Mouse (Mus musculus) monocyte, adult 2 months (primary cell): ENCODE measurements at regions not wholly inside any gene's neighbourhood (a gene's known extent, or its start where the extent isn't known, plus 50 kb on each side); places are given as distances from the start of the nearest gene placed in this dataset.

Experiments used
- DNase-seq, 2 experiments: peaks; one replicate each; pipeline ENCODE4 v3.0.0; 2022; ENCODE audit warnings: low spot score in 2 of 2, low read depth in 1 of 2

DNA sequence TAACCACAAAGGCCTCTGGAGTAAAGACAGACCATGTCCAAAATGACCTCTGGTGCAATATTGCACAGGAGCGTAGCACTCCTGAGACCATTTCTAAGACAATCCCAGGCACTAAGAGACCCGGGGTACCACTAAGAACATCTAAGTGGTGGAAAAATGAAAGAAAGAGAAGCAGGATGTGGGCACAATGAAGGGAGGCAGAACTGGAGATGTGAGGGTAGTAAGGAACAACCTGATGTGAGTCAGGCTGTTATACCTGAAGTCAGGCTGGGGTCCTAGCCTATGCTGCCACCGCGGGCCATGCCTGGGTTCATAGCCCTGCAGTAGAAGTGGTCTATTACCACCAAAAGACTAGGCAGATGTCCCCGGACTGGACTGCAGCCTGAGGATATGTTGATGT is 1051.4 kb downstream of the Gsdmc2 start:
- DNase-seq, result no peak

- no peak for DNase-seq
These were observed 1052.9 kb downstream of the Gsdmc2 start for GRCm38 (mm10) chr15:62792084-62792483.

DNA sequence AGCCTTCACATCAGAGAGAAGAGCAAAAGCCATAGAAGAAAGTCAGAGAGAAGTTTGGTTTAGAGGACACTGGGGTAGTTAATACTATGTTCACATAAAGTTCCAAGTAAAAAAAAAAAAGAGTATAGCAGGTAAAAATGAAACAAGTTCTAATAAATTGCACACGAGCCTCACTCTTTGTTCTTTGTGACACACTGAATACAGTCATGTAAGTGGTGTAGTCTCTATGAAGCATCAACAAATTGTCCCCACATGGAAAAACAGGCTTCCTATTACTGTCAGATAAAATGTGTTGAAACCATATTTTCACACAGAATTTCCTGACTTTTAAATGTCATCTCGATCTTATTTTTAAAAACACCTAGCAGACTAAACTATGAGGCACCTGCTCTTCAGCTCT is 1057.2 kb downstream of the Gsdmc2 start:
- no peak for DNase-seq

GRCm38 (mm10) chr15:62786315-62786714 is 1058.7 kb downstream of the Gsdmc2 start:
- DNase-seq, result no peak

DNA sequence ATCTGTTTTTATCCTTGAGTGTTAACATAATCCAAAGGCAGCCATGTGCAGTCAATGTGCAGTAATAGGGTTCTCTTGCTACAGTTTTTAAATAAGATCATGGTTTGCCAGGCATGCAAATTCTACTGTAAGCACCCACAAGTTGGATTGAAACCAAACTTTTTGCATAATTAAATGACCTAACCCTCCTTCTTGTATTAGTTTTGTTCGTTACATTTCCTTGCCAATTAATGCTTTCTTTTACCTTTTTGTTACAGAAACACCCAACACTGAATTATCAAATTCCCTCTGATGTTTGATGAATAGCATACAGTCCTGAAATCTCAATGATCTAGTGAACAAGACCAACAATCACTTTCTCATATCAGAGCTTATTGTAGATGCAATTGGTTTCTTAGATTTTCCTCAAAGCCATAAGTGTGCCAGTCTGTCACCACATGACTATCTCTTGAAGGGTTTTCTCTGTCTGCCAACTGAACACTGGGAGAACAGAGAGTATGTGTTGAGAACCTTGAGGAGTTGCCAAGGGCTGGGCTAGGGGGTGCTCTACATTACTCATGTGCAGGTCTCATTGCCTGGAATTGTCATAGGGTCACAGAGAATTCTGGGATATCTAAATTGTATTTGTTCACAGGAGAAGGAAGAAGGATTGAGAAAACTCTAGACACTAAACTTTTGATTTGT is 1060.4 kb downstream of the Gsdmc2 start:
- no peak for DNase-seq

DNA sequence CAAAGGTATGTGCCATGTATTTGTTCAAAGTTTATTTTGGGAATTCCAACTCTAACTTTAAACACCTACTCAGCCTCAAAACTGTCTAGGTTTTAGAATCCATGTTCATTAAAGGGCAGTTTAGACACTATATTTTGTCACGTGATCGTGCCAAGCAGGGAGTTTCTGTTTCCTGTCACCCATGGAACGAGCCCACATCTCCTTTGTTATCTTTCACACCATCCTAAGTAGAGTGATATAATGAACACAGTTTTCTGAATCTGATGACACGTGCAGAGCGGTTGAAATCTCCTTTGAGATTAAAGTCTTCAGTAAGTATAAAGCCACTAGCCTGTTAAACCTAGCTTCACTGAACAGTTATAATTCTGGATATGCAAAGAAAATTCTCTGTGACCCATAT is 1066.1 kb downstream of the Gsdmc2 start:
- no peak for DNase-seq

GRCm38 (mm10) chr15:62752686-62753085 is 1092.3 kb downstream of the Gsdmc2 start:
- DNase-seq, result no peak

GRCm38 (mm10) chr15:62743879-62744278 is 1101.1 kb downstream of the Gsdmc2 start:
- no peak for DNase-seq

- no peak for DNase-seq
These were observed 1104.2 kb downstream of the Gsdmc2 start for GRCm38 (mm10) chr15:62740746-62741145.

- DNase-seq, result no peak
These were observed 1109.6 kb downstream of the Gsdmc2 start for GRCm38 (mm10) chr15:62735334-62735733.

DNA sequence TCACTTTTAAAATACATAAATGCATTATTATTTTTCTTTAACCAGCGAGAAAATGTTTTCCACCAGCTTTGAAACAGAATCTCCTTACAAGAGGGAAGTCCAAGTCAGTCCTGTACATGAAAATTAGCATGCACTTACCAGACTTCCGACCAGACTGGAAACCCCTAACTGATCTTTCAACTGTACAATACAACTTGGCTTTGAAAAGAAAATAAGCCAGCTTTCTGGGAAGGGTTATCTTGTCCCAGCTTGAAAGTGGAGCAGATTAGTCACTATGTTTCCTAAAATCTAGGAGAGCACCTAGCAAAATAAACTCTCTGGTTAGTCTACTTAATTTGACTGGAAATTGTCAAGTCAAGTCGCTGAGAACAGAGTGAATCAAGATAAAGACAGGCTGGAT is 1110.1 kb downstream of the Gsdmc2 start:
- no peak for DNase-seq

- no peak for DNase-seq
These were observed 1114.5 kb downstream of the Gsdmc2 start for GRCm38 (mm10) chr15:62730524-62730923.

DNA sequence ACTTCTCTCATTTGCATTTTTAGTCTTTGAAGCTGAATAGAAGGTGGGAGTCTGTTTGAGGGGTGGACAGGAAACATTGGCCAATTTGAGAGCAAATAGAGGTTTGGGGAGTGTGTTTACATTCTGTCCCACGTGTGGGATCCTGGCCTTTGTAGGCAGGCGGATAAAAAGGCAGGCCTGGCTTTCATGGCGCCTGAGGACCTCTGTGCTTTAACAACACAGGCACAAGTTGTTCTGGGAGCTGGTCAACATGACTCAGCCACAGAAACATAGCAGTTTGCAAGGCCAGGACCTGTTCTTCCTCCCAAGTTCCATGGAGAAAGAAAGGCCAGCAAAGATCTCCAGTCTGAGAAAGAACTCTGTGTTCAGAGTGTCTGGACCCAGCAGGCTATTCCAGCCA is 1130.7 kb downstream of the Gsdmc2 start:
- no peak for DNase-seq

- DNase-seq, result no peak
These were observed 1132.3 kb downstream of the Gsdmc2 start for GRCm38 (mm10) chr15:62712543-62713131.

- DNase-seq, result no peak
These were observed 1132.9 kb downstream of the Gsdmc2 start for GRCm38 (mm10) chr15:62712060-62712542.

GRCm38 (mm10) chr15:62709546-62709945 is 1135.4 kb downstream of the Gsdmc2 start:
- DNase-seq, result no peak

DNA sequence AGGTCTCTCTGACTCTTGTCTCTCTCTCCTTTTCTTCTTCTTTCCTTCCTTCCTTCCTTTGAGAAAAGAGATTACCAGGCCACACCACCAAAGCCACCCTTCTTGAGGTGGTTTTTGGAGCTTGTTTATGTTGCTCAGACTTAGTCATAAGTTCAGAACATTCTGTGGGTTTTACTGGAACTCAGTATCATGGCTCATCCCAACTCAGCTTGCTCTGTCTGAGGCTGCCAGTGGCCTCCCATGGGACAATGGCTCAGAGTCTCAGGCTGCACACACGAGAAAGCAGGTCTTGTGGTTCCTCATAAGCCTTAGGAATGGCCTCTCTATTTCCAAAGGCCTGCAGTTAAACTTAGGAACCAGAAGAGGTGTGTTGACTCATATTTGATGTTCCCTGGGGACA is 1146.4 kb downstream of the Gsdmc2 start:
- no peak for DNase-seq

DNA sequence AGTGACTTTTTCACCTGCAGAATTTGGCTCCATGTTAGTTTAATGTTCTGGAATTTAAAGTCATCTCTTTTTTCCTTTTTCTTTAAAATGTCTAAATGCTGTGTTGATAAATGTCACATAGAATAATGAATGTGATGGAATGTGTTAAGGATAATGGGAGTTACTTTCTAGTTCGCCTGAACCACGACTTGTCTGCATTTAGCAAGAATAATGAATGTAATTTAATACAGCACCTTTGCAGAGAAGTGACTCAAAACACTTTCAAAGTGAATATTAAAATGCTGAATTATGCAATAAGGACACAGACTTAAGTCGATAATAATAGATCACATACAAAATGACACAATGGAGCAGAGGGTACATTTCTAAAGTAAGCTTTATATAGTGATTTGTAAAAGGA is 1150.2 kb downstream of the Gsdmc2 start:
- no peak for DNase-seq

- no peak for DNase-seq
These were observed 1151.3 kb downstream of the Gsdmc2 start for GRCm38 (mm10) chr15:62693671-62694070.

GRCm38 (mm10) chr15:62673410-62673809 is 1171.6 kb downstream of the Gsdmc2 start:
- no peak for DNase-seq

GRCm38 (mm10) chr15:62670026-62670425 is 1175.0 kb downstream of the Gsdmc2 start:
- no peak for DNase-seq

DNA sequence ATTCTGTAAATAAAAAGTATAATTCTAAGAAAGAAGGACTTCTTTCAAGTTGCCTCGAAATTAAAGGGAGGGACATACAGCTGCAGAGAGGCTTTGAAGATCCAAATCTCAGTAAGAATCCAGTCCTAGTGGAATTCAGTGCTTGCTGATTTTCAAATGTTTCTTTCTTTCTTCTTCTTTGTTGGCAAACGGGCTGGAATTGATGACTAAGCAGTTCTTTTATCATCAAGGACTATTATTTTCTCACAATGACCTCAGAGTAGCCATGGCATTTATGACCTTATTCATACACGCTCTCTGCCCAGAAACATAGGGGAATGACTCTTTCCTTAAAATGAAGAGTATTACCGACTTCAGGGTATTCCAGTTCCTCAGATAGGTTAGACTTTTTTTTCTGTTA is 1185.9 kb downstream of the Gsdmc2 start:
- DNase-seq, result no peak

DNA sequence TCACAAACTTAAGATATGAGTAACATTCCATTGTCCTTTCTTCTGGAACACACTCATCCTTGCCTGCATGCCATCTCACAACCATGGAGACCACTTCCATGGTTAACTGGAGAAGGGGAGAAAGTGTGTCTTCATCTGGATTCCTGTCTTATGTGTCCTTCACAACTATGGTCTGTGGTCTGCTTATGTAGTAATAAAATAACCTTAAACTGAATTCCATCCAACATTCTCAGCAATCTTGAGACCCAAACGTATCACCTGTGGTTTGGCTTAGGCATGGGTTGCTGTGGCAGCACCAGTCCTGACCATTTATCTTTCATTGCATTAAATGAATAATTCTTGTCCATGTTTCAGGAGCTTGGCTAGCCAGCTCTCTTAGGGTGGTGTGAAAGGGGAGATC is 1186.3 kb downstream of the Gsdmc2 start:
- DNase-seq, result no peak
